Mouse (Mus musculus) midbrain, postnatal 0 days (tissue): ENCODE measurements around the gene Orm1. TPM values are rescaled to one million over a fixed set of nuclear protein-coding genes. Genes with fewer than 3 reads are reported as not detected.
"Not testable (repeated sequence)": the region's sequence is repeated elsewhere in the genome, so short reads cannot be mapped to it uniquely, and the experiment has no call there.

Source experiments
- ATAC-seq: fragments of 200-750 bp; cut with Nextera tagmentation; 2 replicates; pipeline ENCODE4 v1.8.0; 2017; ENCODE audit warnings: moderate number of reproducible peaks, mild to moderate bottlenecking, moderate TSS enrichment, moderate library complexity; ENCODE audit not compliant: low FRiP score
- DNase-seq: peaks from one replicate; pipeline ENCODE4 v3.0.0-alpha.2; 2015; ENCODE audit warnings: low spot score
- H3K27ac ChIP-seq: fragments of 300-500 bp; sonication (generic); 2 replicates; pipeline ENCODE4 v1.5.1; 2014; ENCODE audit warnings: low read depth, mild to moderate bottlenecking, low read length, mixed read lengths
- H3K27me3 ChIP-seq: fragments of 300-500 bp; sonication (generic); 2 replicates; pipeline ENCODE4 v1.6.1; 2014; ENCODE audit warnings: low read length, control low read depth, mixed read lengths; ENCODE audit not compliant: insufficient read depth
- H3K36me3 ChIP-seq: fragments of 300-500 bp; sonication (generic); 2 replicates; pipeline ENCODE4 v1.6.1; 2014; ENCODE audit warnings: low read length, control low read depth, mixed read lengths; ENCODE audit not compliant: insufficient read depth
- H3K4me1 ChIP-seq: fragments of 300-500 bp; sonication (generic); 2 replicates; pipeline ENCODE4 v1.6.1; 2014; ENCODE audit warnings: mild to moderate bottlenecking, control low read depth, antibody characterized with exemption, low read length, mixed read lengths; ENCODE audit not compliant: insufficient read depth
- H3K4me2 ChIP-seq: fragments of 300-500 bp; sonication (generic); 2 replicates; pipeline ENCODE4 v1.6.1; 2014; ENCODE audit warnings: low read depth, mild to moderate bottlenecking, low read length, mixed read lengths; ENCODE audit not compliant: poor library complexity, severe bottlenecking
- H3K4me3 ChIP-seq: fragments of 300-500 bp; sonication (generic); 2 replicates; pipeline ENCODE4 v1.5.1; 2014; ENCODE audit warnings: low read depth, mild to moderate bottlenecking, low read length, moderate library complexity
- H3K9ac ChIP-seq: fragments of 300-500 bp; sonication (generic); replicated peaks from 2 replicates; pipeline ENCODE4 v1.6.1; 2014; ENCODE audit warnings: mild to moderate bottlenecking, low read length, moderate library complexity, mixed read lengths; ENCODE audit not compliant: poor library complexity, severe bottlenecking
- H3K9me3 ChIP-seq: fragments of 300-500 bp; sonication (generic); 2 replicates; pipeline ENCODE4 v1.6.1; 2016; ENCODE audit warnings: low read length, control low read depth
- CTCF ChIP-seq: IDR thresholded peaks from 2 replicates; pipeline ENCODE4 v1.5.1; 2016; ENCODE audit warnings: antibody characterized with exemption, mild to moderate bottlenecking
- WGBS: fragments of 180-500 bp; shearing (Covaris S2); extraction: QIAGEN DNeasy Blood & Tissue Kit; methylation state at CpG from one replicate; pipeline ENCODE4 v1.1.7; 2014; 5-methylcytosine and 5-hydroxymethylcytosine counted together
- polyA plus RNA-seq: library from polyadenylated mRNA; unstranded; fragments of >200 nt; fragmentation: Nextera tagmentation; extraction: Ambion mirVana; gene quantifications from 2 replicates; pipeline ENCODE4 v1.2.1, GENCODE M21; 2015
- total RNA-seq: library from RNA; depleted of rRNA; stranded (reverse); fragments of >200 nt; gene quantifications from 2 replicates; pipeline ENCODE4 v1.2.3, GENCODE M21; 2014

Gene Orm1
- total and polyA plus RNA-seq, 2 experiments from 2014 or later: not detected

DNA sequence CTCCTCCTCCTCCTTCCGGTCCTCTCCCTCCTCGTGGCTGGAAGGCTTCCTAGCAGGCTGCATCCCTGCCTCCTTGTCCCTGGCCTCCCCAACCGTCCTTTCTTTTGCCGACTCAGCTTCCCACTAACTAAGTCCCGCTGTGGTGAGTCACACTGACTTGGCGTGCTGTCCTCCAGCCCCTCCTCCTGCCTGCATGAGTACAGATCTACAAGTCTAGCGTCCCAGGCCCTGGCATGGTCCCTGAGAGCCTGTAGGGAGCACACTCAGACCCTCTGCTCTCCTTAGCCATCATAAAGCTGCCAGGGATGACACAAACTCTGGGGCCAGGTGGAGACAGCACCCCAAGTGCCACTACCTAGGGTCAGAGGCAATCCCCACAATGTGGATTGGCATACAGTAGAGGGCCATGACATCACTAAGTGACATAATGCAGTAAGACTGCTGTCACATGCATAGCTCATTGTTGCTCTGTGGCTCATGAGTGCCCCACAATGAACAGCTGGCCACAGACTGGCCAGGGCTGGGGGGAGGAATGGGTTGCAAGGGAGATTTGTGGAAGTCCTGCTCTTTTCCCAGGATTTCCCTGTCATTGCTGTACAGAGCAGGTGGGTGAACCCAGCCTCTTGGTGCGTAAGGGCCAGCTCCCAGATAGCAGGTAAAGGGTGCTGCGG is 28.1 kb upstream of the Orm1 start:
- Histone ChIP-seq H3K4me1 (no peaks in the 10 kb centered on the region), H3K4me3 (no peak overlapping the region), H3K9me3 (no peaks in the 10 kb centered on the region), H3K9ac (no peak overlapping the region), H3K4me2 (no peak overlapping the region), H3K27me3 (no peaks in the 10 kb centered on the region), H3K36me3 (no peaks in the 10 kb centered on the region), H3K27ac (no peak overlapping the region)
- ATAC-seq: no peak
- no peak for DNase-seq
- no peak for TF ChIP-seq CTCF
- WGBS: 72% methylated on average over 9 of the region's 9 CpGs

GRCm38 (mm10) chr4:63319566-63319965 is 24.8 kb upstream of the Orm1 start:
- not testable (repeated sequence) for H3K4me2 ChIP-seq, H3K27me3 ChIP-seq, H3K36me3 ChIP-seq, H3K9me3 ChIP-seq, ATAC-seq, H3K9ac ChIP-seq, H3K27ac ChIP-seq, H3K4me1 ChIP-seq, H3K4me3 ChIP-seq
- peak; percentile 70 for DNase-seq
- peak; percentile 83 for TF ChIP-seq CTCF
- 29% methylated on average over 3 of the region's 3 CpGs for WGBS

GRCm38 (mm10) chr4:63323275-63323815 is 21.0 kb upstream of the Orm1 start:
- ATAC-seq: no peak

DNA sequence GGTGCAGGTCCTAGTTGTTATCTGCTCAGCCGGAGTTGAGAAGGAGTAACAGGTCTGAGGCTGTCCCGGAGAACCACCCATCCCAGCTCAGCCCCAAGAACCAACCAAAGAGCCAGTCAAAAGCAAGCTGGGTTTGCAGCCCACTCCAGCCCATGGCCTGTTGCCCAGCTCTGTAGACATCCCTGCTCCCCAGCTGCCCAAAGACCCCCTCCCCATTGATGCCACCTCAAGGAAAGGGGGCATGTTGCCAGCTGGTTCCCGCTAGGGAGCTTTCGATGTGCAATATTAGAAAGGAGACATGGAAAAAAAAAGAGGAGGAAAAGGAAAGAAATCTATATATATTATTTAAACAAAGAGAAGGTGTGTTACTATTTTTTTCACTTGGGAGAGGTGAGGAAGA is 11.0 kb upstream of the Orm1 start:
- no peak for ATAC-seq
- no peak overlapping the region for H3K4me2 ChIP-seq
- no peak overlapping the region for H3K9ac ChIP-seq
- no peak overlapping the region for H3K27ac ChIP-seq
- TF ChIP-seq CTCF: no peak
- no peak overlapping the region for H3K4me3 ChIP-seq
- H3K9me3 ChIP-seq: no peaks in the 10 kb centered on the region
- H3K27me3 ChIP-seq: no peaks in the 10 kb centered on the region
- no peak for DNase-seq
- no peaks in the 10 kb centered on the region for H3K4me1 ChIP-seq
- no peaks in the 10 kb centered on the region for H3K36me3 ChIP-seq
- WGBS: 85% methylated on average over 4 of the region's 4 CpGs

More at GRCm38 (mm10) chr4:63323275-63323815, 21.0 kb upstream of the Orm1 start:
- Histone ChIP-seq H3K27ac (no peak overlapping the region), H3K4me3 (no peak overlapping the region), H3K4me2 (no peak overlapping the region), H3K4me1 (no peaks in the 10 kb centered on the region), H3K9me3 (no peaks in the 10 kb centered on the region), H3K27me3 (no peaks in the 10 kb centered on the region), H3K36me3 (no peaks in the 10 kb centered on the region), H3K9ac (no peak overlapping the region)
- TF ChIP-seq CTCF: no peak
- WGBS: 89% methylated on average over 8 of the region's 8 CpGs
- DNase-seq: no peak

DNA sequence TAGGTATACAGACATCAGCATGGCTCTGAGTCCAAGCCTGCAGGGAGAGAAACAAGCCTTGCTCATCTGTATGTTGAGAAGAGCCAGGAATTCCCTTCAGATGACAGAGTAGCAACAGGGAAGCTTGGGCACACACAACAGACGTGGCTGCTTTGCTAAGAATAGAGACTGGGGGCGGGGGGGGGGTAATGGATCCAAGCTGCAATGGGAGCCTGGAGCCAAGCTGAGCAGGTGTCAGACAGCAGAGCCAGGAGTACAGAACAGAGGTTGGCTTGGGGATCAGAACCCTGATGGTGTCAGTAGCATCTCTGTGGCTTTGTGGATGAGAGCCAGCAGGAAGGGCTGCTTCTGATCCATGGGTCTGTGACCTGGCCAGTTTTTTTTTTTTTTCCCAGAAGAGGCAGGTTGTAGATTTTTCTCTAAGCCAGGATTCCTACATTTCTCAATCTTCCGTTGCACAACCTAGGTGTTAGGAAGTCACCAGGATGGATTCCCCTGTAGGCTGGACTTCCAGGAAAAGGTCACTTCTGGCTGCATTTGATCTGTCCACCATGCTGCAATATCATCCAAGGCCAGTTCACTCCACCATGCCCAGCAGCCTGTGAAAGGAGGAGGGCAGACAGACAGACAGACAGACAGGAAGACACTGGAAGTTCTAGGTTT is 5.8 kb upstream of the Orm1 start:
- DNase-seq: peak; percentile 53
- Histone ChIP-seq H3K9ac (no peak overlapping the region), H3K4me1 (no peaks in the 10 kb centered on the region), H3K4me2 (no peak overlapping the region), H3K4me3 (no peak overlapping the region), H3K27me3 (no peaks in the 10 kb centered on the region), H3K36me3 (no peaks in the 10 kb centered on the region), H3K9me3 (no peaks in the 10 kb centered on the region), H3K27ac (no peak overlapping the region)
- no peak for ATAC-seq
- WGBS: 64% methylated on average over 3 of the region's 3 CpGs
- TF ChIP-seq CTCF: no peak

GRCm38 (mm10) chr4:63342491-63342890 is 1.9 kb upstream of the Orm1 start:
- no peak for ATAC-seq
- H3K36me3 ChIP-seq: no peaks in the 10 kb centered on the region
- no peak overlapping the region for H3K9ac ChIP-seq
- no peak for DNase-seq
- H3K27ac ChIP-seq: no peak overlapping the region
- no peak overlapping the region for H3K4me2 ChIP-seq
- 56% methylated on average over 4 of the region's 4 CpGs for WGBS
- no peaks in the 10 kb centered on the region for H3K27me3 ChIP-seq
- H3K9me3 ChIP-seq: no peaks in the 10 kb centered on the region
- TF ChIP-seq CTCF: no peak
- no peaks in the 10 kb centered on the region for H3K4me1 ChIP-seq
- no peak overlapping the region for H3K4me3 ChIP-seq
